Mouse (Mus musculus) adrenal gland, postnatal 10 days (tissue): ENCODE results near the gene Mpzl2. TPM values are rescaled to one million over a fixed set of nuclear protein-coding genes. Genes with fewer than 3 reads are reported as not detected.
"Not testable (repeated sequence)": the region's sequence is repeated elsewhere in the genome, so short reads cannot be mapped to it uniquely, and the experiment has no call there.

ENCODE experiments used
- DNase-seq: peaks from one replicate; pipeline ENCODE4 v3.0.0; 2021; ENCODE audit warnings: mixed read lengths
- total RNA-seq, 2 experiments: library from RNA; stranded (reverse); gene quantifications; 2 replicates each; pipeline ENCODE4 v1.2.3; 2021

Gene Mpzl2
- total RNA-seq, 2 experiments from 2014 or later, result 15.1 to 16.4 TPM

DNA sequence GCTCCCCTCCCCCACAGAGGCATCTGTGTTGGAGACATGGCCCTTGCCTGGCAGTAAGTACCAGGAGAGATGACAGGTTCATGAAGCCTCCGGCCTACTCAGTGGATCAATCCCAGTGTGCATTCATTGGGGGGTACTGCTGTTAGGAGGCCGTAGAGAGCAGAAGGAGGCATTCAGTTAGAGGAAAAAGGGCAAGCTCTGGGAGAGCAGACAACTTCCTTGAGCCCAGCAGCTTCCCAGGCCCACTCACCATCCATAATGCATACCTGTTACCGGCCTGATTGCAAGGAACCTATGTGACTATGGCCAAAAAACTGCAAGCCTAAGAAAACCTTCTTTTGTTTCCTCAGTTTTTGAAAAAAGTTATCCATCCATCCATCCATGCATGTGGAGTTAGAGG, 5.1 kb upstream of the Mpzl2 start:
- DNase-seq, result no peak

DNA sequence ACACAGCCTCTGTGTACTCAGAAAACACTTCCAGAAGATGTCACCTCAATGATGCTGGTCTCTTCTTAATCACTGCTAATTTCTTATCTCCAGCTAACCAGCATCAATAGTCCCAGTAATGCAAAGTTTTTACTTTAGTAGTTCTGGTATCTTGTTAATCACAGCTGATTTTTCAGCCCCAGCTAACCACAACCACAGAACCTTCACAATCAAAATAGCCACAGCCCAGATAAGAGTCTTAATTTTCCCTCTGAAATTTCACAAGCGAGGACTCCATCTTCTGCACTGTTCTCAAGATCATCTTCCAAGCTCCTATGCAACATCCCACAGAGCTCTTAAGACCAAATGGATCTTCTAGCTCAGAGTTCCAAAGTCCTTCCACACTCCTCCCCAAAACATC, 1.8 kb upstream of the Mpzl2 start:
- not testable (repeated sequence) for DNase-seq

DNA sequence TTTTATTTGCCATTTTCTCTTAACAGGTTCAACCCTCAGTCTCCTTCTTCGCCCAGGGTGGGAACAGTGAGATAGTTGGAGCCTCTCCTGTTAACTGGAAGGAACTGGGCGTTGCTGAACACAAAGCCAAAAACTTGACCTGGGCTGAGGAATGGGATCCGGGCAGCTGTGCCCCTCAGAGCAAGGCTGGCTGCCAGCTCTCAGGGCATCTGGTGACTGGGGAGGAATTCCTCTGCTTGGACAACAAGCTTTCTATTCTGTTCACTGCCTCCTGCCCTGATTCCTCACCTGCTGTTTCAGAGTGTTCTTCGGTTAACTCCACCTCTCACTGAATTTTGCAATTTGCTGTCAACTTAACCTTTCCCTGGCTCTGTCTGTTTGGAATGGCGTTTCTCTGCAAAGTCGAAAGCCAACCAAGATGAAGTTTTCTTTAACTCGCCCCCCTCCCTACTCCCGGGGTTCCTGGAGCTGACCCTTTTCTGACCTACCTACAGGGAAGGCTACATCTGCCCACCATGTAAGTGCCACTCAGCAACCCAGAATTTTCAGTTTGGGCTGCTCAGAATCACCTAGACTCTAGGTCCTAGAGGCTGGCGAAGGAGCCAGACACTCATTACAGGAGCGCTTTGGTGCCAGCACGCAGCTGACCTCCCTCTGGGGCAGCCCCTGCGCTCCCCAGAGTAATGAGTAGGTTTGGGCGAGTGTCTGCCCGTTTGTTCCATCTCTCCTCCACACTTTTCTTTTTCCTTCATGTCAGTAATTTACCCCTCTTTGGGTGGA, 657 bp downstream of the Mpzl2 start:
- DNase-seq, result peak; percentile 67

DNA sequence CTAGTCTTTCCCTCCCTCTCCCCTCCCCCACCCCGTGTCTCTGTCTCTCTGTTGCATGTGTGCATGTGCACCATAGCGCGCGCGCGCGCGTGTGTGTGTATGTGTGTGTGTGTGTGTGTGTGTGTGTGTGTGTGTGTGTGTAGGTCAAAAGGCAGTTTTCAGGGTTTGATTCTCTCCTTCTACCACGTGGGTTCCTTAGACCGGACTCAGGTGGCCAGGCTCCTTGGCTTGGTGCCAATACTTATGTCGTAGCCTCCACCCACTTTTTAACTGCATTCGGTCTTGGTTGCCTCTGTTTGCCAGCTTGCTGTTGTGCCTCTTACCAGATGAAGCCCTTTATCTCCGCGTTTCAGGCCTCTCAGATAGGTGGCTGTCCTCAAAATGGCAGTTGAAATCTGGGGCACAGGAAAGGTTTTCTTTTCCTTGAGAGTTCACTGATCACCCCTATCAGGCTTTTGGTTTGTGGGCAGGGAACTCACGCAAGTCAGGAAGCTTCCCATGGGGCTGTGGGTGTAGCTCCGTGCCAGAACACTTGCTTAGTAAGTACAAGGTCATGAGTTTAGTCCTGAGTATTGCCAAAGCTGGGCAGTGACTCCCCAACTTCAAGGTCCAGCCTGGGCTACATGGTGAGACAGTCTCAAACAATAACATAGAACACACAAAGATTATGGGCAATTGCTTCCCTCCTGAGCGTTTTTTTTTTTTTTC, 1.7 kb downstream of the Mpzl2 start:
- DNase-seq, result peak; percentile 69

DNA sequence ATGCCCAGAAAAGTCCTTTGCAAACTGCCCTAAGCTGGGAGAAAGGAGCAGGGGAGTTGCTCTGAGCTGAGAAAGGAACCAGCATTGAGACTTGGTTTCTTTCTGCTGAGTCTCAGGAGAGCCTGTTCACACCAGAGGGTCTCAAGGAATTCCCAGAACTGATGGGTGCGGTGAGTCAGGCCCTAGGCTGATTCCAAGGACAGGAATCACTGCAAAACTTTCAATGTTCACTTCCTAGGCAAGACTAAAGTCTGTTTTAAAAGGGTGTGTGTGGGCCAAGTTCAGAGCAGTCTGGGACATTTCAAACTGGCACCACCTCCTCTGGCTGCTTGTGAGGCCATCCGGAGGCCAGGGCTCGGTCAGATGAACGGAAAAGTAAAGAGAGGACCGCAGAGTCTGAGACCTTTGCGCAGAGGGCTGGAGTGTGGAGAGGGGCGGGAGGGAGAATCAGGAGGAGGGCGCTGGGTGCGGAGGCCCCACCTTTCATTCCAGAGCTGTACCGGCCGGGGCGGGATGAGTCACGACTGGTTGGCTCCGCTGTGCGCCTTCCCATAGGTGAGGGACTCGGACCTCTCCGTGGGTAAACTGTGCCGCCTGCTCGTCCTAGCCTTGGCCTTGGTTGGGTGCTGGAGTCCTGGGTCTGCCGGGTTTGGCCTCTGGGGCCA, 2.6 kb downstream of the Mpzl2 start:
- peak; percentile 74 for DNase-seq

DNA sequence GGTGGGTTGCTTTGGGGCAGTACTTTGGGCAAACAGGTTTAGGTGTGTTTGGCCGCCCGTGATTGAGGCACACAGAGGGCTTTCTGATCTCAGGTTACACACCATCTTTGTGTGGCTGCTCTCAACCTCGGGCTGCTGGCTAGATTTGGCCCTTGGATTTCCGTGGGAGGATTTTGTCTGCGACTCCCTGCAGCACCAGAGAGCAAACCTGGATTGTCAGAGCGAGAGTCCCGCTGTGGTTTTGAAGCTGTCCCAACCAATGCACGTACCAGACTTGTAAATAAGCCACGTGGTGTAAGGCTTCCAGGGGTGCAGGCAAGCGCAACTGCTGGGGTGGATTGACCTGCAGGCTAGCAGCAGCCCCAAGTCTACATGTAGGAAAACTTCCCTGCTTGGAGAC, 3.3 kb downstream of the Mpzl2 start:
- peak; percentile 29 for DNase-seq

DNA sequence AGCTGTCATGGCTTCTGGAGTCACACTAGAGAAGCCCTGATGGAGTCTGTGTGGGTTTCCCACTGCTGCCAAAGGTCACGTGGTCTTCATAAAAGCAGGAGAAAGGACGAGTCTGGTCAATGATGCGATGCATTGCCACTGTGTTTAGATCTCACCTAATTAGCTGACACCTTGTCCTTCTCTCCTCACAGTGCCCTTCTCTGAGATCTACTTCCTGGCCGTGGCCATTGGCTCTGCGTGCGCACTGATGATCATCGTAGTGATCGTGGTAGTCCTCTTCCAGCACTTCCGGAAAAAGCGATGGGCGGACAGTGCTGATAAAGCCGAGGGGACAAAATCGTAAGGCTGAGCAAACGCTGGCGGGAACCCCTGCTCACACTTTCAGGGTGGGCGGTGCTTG, 7.4 kb downstream of the Mpzl2 start:
- no peak for DNase-seq

DNA sequence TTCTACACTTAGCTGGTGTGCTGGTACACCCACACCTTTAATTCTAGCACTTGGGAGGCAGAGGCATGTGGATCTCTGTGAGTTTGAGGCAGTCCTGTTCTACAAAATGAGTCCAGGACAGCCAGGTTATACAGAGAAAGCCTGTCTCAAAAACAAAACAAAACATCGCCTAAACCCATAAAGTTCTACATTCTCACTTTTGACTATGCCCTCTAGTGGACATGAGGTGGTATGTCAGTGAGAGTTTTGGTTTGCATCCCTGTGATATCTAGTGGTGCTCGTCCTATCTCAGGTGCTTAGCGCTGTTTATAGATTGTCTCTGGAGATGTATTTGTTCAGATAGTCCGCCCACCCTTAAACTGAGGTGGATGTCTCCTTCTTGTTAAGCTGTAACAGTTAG, 8.9 kb downstream of the Mpzl2 start:
- DNase-seq, result peak; percentile 10

DNA sequence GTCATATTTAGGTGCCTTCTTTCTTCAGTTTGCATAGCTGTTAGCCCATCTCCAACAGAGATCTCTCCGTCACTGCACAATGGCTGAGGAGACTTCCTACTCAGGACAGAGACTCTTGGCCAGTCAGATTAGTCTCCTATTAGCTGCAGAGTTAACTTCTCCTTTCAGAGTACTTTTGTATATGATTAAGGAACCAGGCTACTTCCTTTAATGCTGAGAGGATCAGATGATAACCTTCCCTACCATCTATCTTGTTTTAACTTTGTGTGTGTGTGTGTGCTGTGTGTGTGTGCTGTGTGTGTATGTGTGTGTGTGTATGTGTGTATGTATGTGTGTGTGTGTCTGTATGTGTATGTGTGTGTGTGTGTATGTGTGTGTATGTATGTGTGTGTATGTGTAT, 10.1 kb downstream of the Mpzl2 start:
- DNase-seq, result no peak

DNA sequence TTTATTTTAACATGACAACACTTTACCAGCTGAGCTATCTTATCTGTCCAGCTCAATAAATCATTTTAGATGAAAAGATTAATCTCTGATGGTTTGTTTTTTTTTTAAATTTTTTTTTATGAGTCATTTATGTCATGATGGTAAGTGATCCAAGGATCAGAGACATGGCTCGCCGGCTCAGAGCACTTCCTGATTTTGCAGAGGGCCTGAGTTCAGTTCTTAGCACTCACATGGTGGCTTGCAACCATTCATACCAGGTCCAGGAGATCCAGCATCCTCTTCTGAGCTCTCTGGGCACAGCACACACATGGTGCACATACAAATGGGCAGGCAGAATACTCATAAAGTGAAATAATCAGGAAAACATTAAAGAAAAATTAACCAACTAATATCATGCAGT, 10.7 kb downstream of the Mpzl2 start:
- no peak for DNase-seq

DNA sequence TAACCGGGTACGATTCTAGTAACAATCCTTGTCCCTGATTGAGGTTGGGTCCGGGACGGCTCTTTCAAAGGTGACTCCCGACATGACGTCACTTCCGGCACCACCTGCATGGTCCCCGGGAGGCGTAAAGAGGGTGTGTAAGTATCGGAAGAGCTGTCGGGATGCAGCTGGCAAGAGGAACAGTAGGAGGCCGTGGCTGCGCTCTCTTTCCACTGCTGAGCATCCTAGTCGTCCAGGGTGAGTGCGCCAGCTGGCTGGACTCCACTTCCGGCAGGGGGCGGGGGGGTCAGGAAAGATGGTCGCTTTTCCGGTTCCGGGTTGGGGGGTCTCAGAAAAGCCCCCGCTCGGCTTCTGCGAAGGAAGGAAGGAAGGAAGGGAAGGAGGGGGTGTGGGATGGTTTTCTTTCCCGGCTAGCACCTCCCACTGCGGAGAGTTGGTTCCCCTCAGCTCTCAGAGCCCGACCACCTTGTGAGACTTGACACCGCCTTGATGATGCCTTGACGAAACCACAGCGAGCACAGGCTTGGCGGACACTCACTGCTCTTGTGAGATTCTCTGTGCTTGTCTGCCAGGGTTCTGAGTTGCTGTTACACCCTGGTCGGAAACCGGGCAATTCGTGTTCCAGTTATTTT, 15.6 kb downstream of the Mpzl2 start, which contains the start of gene Mpzl3:
Gene Mpzl3, plus strand, starts transcription at position 105 of the 632 bp plus-strand sequence.
- DNase-seq, result peak; percentile 88

DNA sequence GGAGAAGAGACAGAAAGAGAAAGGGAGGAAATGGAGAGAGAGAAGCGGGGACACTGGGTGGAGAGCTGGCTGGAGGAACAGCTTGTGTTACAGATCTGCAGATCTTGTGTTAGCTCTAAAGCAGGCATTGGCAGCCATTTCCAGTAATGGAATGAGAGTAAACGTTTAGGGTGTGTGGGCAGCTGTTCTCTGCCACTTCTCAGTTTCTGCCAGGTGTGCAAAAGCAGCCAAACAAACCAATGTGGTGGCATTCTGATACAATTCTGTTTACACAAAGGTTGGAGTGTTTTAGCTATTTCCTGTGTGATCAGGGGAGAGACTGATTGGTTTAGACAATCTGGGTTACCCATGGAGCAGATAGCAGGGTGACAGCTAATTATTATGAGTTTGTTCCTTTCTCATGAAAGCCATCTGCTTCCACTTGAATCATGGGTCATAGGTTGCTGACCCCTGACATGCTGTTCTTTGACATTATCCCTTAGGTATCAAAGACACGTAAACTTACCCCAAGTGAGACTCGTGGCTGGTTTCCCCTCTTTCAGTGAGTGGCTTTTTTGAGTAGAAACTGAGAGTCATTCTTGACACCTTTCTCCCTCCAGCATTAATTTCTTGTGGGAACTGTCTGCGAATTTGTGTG, 18.8 kb downstream of the Mpzl2 start:
- no peak for DNase-seq

DNA sequence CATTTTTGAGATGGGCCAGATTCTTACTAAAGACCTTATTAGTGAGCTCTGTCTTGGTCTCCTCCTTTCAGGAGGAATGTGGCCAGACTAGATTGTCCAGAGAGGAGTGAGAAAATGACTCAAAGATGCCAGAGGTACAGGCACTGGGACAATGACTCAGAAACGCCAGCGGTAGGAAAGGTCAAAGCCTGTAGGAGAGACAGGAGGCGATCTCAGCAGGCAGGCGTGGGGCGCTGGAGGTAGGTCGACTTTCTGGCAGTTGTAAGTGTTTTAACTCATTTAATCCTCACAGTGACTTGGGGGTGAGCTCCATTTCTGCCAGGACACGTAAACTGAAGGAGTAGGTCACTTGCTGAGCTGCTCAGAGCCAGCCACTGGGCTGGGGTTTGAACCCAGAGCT, 20.6 kb downstream of the Mpzl2 start:
- peak; percentile 37 for DNase-seq

DNA sequence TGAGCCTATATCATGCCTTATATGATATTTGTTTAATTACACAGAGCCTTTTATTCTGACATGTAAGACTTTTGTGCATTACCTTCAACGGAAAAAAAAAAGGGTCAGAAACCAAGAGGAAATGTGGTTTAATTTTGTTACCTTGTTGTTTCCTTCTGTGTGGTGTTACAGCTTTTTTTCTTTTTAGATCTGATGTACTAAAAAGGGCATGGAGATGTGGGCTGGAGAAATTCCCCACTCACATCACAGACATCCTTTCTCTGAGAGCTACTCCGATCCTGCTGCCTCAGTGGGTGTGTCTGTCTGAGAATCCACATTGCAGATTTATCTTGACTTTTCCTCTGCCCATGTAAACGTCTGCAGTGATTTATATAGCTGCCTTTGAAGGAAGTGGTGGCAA, 23.1 kb downstream of the Mpzl2 start:
- no peak for DNase-seq

DNA sequence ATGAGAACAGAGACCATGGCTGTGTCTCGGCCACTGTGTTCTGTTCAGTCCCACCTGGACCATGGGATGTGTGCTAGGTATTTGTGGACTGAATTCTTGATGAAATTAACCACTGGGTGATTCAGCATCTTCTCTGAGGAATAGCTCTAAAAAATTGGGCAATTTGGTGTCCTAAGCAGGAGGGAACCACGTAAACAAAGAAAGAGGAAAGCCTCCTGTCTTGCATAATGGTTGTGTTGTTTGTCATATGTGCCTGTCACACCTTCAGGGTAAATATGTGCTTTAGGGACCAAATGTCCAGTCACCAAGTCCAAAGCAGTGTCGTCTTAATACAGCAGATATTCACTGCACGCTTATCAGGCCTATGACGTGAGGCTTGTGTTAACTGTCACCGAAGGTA, 24.8 kb downstream of the Mpzl2 start:
- no peak for DNase-seq

DNA sequence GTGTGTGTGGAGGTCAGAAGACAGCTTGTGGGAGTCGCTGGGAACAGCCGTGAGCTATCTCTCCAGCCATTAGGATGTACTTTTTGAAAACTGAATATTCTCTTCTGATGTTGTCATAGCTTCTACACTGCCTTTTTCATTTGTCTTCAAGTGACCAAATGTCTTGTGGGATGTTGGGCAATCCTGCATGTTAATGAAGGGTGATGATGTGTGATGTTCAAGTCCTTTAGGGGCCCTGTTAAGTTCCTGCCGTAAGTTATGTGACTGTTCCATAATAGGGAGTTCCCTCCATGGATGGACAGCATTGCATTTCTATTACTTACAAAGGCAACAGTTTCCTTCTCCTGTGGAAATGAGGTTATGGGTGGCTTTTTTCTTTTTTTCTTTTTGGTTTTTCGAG, 27.1 kb downstream of the Mpzl2 start:
- no peak for DNase-seq

DNA sequence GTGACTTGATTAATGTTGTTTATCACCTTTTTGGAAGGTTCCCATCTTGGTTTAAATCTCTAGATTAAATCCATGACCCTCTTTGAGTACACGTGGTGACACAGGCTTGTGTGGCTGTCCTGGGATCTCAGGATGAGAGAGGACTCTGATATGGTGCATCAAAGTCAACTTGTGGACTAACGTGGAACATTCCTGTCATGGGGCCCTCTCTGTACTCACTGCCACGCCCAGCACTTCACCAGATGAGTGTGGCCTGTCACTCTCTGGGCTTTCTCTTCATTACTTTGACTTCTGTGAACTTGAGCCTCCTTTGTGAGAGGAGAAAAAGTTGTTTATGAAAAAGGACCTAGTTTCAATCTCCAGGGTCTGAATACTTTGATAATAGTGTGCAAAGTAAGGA, 32.2 kb downstream of the Mpzl2 start:
- DNase-seq, result no peak

DNA sequence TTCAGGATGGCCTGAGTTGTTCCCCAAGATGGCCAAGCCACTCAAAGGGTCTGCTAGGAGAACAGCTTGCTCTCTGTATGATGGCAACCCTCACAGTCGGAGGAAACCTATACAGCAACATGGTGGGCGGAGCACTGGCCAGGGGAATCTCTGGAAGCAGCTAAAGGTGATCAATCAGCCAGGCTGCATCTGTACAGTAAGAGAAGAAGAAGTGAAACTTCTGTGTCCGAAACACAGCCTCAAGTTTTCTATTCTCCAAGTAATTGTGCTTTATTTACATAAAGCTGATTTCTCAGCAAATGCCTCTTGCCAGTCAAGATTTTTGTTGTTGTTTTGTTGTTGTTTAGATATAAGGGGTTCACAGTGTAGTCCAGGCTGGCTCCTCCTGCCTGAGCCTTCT, 38.3 kb downstream of the Mpzl2 start:
- DNase-seq, result no peak

DNA sequence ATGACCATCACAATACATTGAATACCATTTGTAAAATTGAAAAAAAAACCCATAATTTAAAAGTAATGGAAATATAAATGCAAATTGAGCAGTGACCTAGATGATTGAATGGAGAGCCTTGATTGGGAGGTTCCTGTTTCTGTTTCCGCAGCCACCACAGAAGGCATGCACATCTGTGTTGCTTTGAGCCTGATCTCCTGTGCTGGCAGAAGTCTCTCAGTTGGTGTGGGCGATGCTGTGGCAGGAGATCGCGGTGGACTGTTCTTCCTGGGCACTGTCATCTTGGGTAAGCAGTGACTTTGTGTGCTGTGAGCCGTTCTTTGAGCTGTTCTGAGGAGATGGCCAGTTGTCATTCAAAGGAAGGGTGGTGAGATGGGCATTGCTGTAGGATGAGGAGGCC, 39.4 kb downstream of the Mpzl2 start, which contains the start of gene Jaml:
Gene Jaml, plus strand, starts transcription at position 173 of the 400 bp plus-strand sequence.
- DNase-seq, result no peak

DNA sequence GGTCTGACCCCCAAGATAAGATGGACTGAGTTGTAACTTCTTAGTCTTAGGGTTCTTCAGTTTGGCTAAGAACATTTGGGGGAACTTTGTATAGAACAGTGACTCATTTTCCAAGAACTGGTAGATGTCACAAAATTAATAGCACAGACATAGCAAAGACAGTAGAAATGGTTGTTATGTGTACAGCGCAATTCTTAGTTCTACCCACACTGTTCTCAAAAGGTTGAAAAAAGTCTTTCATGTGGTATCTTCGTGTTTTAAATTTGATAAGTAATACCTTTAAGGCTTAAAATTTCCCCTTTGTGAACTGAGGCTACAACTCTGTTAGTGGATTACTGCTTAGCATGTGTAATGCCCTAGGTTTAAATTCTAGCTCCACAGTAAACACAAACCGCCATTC, 43.5 kb downstream of the Mpzl2 start:
- DNase-seq, result no peak

DNA sequence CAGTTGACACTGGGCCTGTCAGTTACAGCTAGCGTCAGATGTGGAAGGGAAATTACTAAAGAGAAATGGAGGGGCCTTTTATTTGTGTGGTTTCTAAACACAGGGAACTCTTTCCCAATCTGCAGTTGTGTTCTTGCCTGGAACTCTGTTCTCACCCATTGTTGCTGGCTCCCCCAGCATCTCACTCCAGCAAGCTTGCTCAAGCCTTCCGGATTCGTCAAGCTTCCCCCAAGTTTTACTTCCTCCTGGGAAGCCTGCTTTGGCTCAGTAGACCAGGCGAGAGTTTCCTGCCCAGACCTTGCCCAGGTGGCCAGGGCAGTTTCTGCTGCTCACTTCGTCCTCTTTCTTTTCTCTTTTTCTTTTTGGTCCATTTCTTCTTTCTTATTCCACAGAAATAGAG, 45.0 kb downstream of the Mpzl2 start:
- DNase-seq, result no peak
